Mouse (Mus musculus) thymus, adult 2 months (tissue): Measurements from ENCODE around the gene Epb41.

Experiments used
- CTCF ChIP-seq: fragments of 200-500 bp; IDR thresholded peaks from 2 replicates; pipeline ENCODE4 v1.5.1; 2012; ENCODE audit warnings: mild to moderate bottlenecking, control low read depth, low read length, moderate library complexity, borderline replicate concordance; ENCODE audit not compliant: control insufficient read depth, poor library complexity, insufficient read depth; ENCODE audit errors: extremely low read depth
- POLR2A ChIP-seq: fragments of 200-500 bp; IDR thresholded peaks from 2 replicates; pipeline ENCODE4 v1.6.1; 2012; ENCODE audit warnings: mild to moderate bottlenecking, low read length, control low read depth, moderate library complexity; ENCODE audit not compliant: control insufficient read depth, poor library complexity, insufficient read depth; ENCODE audit errors: extremely low read depth

GRCm38 (mm10) chr4:131914891-131915469 is 160.1 kb downstream of the Epb41 start:
- TF ChIP-seq CTCF (no peak), POLR2A (no peak)
